ENCODE assay signal across 30 mouse cellular contexts in genomic region chr10:97114501-97114900, GRCm38 (mm10).
DNase-seq lines count a peak whose midpoint lies in the region; ATAC-seq and TF ChIP-seq lines count a peak whose summit lies in the region.
"Had no signal": no experiment of that assay in that cellular context is flagged by ENCODE, and none has a peak within 500 bp of the region (broad histone marks: within the 10 kb centered on the region; RNA-seq: fewer than 3 reads in every experiment).

No protein-coding gene starts in this region.

- H3K4me1 ChIP-seq in hindbrain, embryonic 13.5 days (replicated peaks) = 0 out of 2 replicates have a peak, but pooled peaks cover 4% of the 10 kb centered on the region
- H3K4me1 ChIP-seq in hindbrain, embryonic 11.5 days (replicated peaks; ENCODE audit: control insufficient read depth, insufficient read depth, low read length) = no peaks in the 10 kb centered on the region
- no peaks in the 10 kb centered on the region for H3K4me1 ChIP-seq in midbrain, postnatal 0 days (ENCODE audit: insufficient read depth, low read length)
- H3K4me1 ChIP-seq: embryonic facial prominence, embryonic 13.5 days; heart, embryonic 12.5 days had no signal

- no peaks in the 10 kb centered on the region for H3K36me3 ChIP-seq in hindbrain, embryonic 13.5 days
- H3K36me3 ChIP-seq in hindbrain, embryonic 11.5 days (ENCODE audit: control insufficient read depth, insufficient read depth, low read length) = no peaks in the 10 kb centered on the region
- no peaks in the 10 kb centered on the region for H3K36me3 ChIP-seq in midbrain, postnatal 0 days (ENCODE audit: insufficient read depth, low read length)
- H3K36me3 ChIP-seq: embryonic facial prominence, embryonic 13.5 days; forebrain, embryonic 10.5 days; G1E; heart, embryonic 12.5 days had no signal

- no peaks in the 10 kb centered on the region for H3K27me3 ChIP-seq in hindbrain, embryonic 13.5 days
- no peaks in the 10 kb centered on the region for H3K27me3 ChIP-seq in hindbrain, embryonic 11.5 days (ENCODE audit: control insufficient read depth, insufficient read depth, low read length)
- H3K27me3 ChIP-seq in midbrain, postnatal 0 days (ENCODE audit: insufficient read depth, low read length) = no peaks in the 10 kb centered on the region
- H3K27me3 ChIP-seq: embryonic facial prominence, embryonic 13.5 days; heart, embryonic 12.5 days; Patski had no signal

- H3K9ac ChIP-seq in hindbrain, embryonic 13.5 days = no peak overlapping the region
- no peak overlapping the region for H3K9ac ChIP-seq in hindbrain, embryonic 11.5 days (ENCODE audit: low read depth, low read length)
- H3K9ac ChIP-seq in midbrain, postnatal 0 days (replicated peaks; ENCODE audit: low read length, poor library complexity, severe bottlenecking) = no peak overlapping the region
- H3K9ac ChIP-seq: embryonic facial prominence, embryonic 13.5 days; heart, embryonic 12.5 days; liver, embryonic 14.5 days had no signal

- H3K9me3 ChIP-seq in hindbrain, embryonic 13.5 days = 0 out of 2 replicates have a peak, but pooled peaks cover 13% of the 10 kb centered on the region
- H3K9me3 ChIP-seq in hindbrain, embryonic 11.5 days (ENCODE audit: control insufficient read depth, low read length) = no peaks in the 10 kb centered on the region
- no peaks in the 10 kb centered on the region for H3K9me3 ChIP-seq in midbrain, postnatal 0 days (ENCODE audit: low read length)
- H3K9me3 ChIP-seq: embryonic facial prominence, embryonic 13.5 days had no signal

- no peak for TF ChIP-seq CTCF in midbrain, postnatal 0 days (IDR thresholded peaks at IDR 0.05)

- no peak for ATAC-seq in hindbrain, embryonic 13.5 days (ENCODE audit: low FRiP score)
- no peak for ATAC-seq in hindbrain, embryonic 11.5 days (ENCODE audit: low FRiP score)
- no peak for ATAC-seq in midbrain, postnatal 0 days (ENCODE audit: low FRiP score)
- ATAC-seq: inflammation-experienced regulatory T-cells, adult 6 months; Patski had no signal

- 75% methylated on average over 3 of the region's 3 CpGs for WGBS in hindbrain, embryonic 13.5 days
- 81% methylated on average over 3 of the region's 3 CpGs for WGBS in hindbrain, embryonic 11.5 days
- 59% methylated on average over 3 of the region's 3 CpGs for WGBS in midbrain, postnatal 0 days

- no peak overlapping the region for H3K4me3 ChIP-seq in hindbrain, embryonic 13.5 days
- no peak overlapping the region for H3K4me3 ChIP-seq in hindbrain, embryonic 11.5 days (ENCODE audit: low read depth, low read length)
- H3K4me3 ChIP-seq in midbrain, postnatal 0 days (ENCODE audit: low read depth, low read length) = no peak overlapping the region
- H3K4me3 ChIP-seq: embryonic facial prominence, embryonic 13.5 days; forebrain, embryonic 10.5 days; heart, adult 2 months; heart, embryonic 12.5 days; layer of hippocampus, adult 2 months had no signal

- H3K27ac ChIP-seq in hindbrain, embryonic 13.5 days = peak overlapping the region; percentile 44; the same call in 1 of the 2 replicates
- H3K27ac ChIP-seq in hindbrain, embryonic 11.5 days (ENCODE audit: low read depth, low read length) = no peak overlapping the region
- H3K27ac ChIP-seq in midbrain, postnatal 0 days (ENCODE audit: low read depth, low read length) = no peak overlapping the region
- H3K27ac ChIP-seq: embryonic facial prominence, embryonic 13.5 days; forebrain, embryonic 10.5 days; heart, adult 2 months; layer of hippocampus, adult 2 months; liver, embryonic 14.5 days had no signal

- no peak overlapping the region for H3K4me2 ChIP-seq in hindbrain, embryonic 13.5 days
- no peak overlapping the region for H3K4me2 ChIP-seq in hindbrain, embryonic 11.5 days (replicated peaks; ENCODE audit: low read depth, low read length)
- H3K4me2 ChIP-seq in midbrain, postnatal 0 days (ENCODE audit: low read depth, low read length, poor library complexity, severe bottlenecking) = no peak overlapping the region
- H3K4me2 ChIP-seq: embryonic facial prominence, embryonic 13.5 days; heart, embryonic 12.5 days had no signal

- DNase-seq in cerebellum, postnatal 10 days = peak; percentile 26 to 41
- DNase-seq in cerebellum, adult 9-11 months = no peak
- DNase-seq in hindbrain, embryonic 11.5 days (ENCODE audit: low spot score) = no peak
- peak; percentile 11 for DNase-seq in Muller cell, postnatal 12 days (ENCODE audit: inconsistent ontology term)
- DNase-seq in midbrain, postnatal 0 days (ENCODE audit: low spot score) = peak; percentile 40
- DNase-seq in lung, postnatal 14 days = no peak
- no peak for DNase-seq in layer of hippocampus, postnatal 10 days (ENCODE audit: low spot score in 2 of 2)
- DNase-seq: adrenal gland, postnatal 10 days; cerebellum, adult 11 months; cerebellum, adult 9-10 months; heart, adult 2 months; heart, postnatal 4 days; kidney, adult 11 months; kidney, postnatal 36 days; layer of hippocampus, postnatal 36 days; liver; lung, adult 2 months; lung, postnatal 10 days; right cerebral cortex, postnatal 14 days; thymus, adult 18-20 months; thymus, postnatal 25 days had no signal

Comparison
In these comparisons a context has a peak if more than half of its experiments do, and no peak if none do; other contexts are left out.
1. DNase-seq: peak in cerebellum, postnatal 10 days (2 of 2), Muller cell, postnatal 12 days (single experiment) and midbrain, postnatal 0 days (single experiment); none in cerebellum, adult 9-11 months (single experiment), hindbrain, embryonic 11.5 days (single experiment), lung, postnatal 14 days (single experiment) and layer of hippocampus, postnatal 10 days (0 of 2).